Mouse (Mus musculus) midbrain, embryonic 10.5 days (tissue): ENCODE data around the gene Gm43302. TPM values are rescaled to one million over a fixed set of nuclear protein-coding genes. Genes with fewer than 3 reads are reported as not detected.
"Not testable (repeated sequence)": the region's sequence is repeated elsewhere in the genome, so short reads cannot be mapped to it uniquely, and the experiment has no call there.

Experiments used
- DNase-seq: peaks from one replicate; pipeline ENCODE4 v3.0.0-alpha.2; 2017; ENCODE audit warnings: low spot score
- H3K27ac ChIP-seq: fragments of 300-500 bp; sonication (generic); replicated peaks from 2 replicates; pipeline ENCODE4 v1.5.1; 2016; ENCODE audit warnings: mild to moderate bottlenecking
- H3K27me3 ChIP-seq: fragments of 300-500 bp; sonication (generic); 2 replicates; pipeline ENCODE4 v1.6.1; 2016; ENCODE audit warnings: low read depth, mild to moderate bottlenecking; ENCODE audit not compliant: poor library complexity, severe bottlenecking
- H3K36me3 ChIP-seq: fragments of 300-500 bp; sonication (generic); 2 replicates; pipeline ENCODE4 v1.6.1; 2016; ENCODE audit warnings: mild to moderate bottlenecking, moderate library complexity
- H3K4me1 ChIP-seq: fragments of 300-500 bp; sonication (generic); 2 replicates; pipeline ENCODE4 v1.6.1; 2016
- H3K4me3 ChIP-seq: fragments of 300-500 bp; sonication (generic); 2 replicates; pipeline ENCODE4 v1.5.1; 2016; ENCODE audit warnings: mild to moderate bottlenecking, moderate library complexity
- H3K9me3 ChIP-seq: fragments of 300-500 bp; sonication (generic); replicated peaks from 2 replicates; pipeline ENCODE4 v1.6.1; 2016; ENCODE audit warnings: mild to moderate bottlenecking
- WGBS: fragments of 180-500 bp; shearing (Covaris S2); methylation state at CpG from one replicate; pipeline ENCODE4 v1.1.7; 2016; 5-methylcytosine and 5-hydroxymethylcytosine counted together
- polyA plus RNA-seq: library from polyadenylated mRNA; unstranded; fragments of >200 nt; fragmentation: Nextera tagmentation; extraction: Ambion mirVana; gene quantifications from 2 replicates; pipeline ENCODE4 v1.2.1, GENCODE M21; 2016

Gene Gm43302
- polyA plus RNA-seq, 1 experiment from 2014 or later: not detected

DNA sequence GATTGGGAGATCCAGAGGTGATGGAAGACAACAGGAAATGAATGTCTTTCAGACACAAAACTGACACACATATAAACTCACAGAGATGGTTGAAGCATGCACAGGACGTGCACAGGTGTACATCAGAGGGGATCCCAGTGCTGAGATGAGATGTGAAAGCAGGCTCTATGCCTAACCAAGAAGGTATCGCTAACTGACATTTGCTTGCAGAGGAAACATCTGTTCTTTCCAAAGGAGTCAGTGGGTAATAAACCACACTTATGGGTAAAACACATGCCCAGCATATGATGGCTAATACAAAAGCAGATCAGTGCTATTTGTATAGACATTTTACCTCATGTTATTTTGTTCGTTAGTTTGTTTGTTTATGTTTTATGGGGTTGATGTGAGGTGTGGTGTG, 32.8 kb downstream of the Gm43302 start:
- H3K4me1 ChIP-seq, DNase-seq, H3K9me3 ChIP-seq, H3K36me3 ChIP-seq, H3K4me3 ChIP-seq, H3K27ac ChIP-seq, H3K27me3 ChIP-seq: not testable (repeated sequence)
- WGBS: 100% methylated on average over 1 of the region's 3 CpGs

DNA sequence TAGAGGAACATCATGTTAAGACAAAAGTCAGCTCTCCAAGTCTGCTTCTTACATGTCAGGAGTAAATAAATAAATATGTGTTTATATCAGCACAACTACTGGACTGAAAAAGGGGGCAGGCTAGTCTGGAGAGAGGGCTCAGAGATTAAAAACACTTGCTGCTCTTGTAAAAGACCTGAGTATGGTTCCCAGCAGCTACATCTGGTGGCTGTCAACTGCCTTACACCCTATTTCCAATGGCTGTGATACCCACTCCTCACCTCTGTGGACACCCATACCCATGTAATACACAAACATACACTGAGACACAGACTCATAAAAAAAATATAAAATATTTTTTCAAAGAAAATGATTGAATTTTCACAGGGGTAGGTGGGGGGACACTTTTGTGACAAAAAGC, 41.0 kb downstream of the Gm43302 start:
- 0 out of 2 replicates have a peak, but pooled peaks cover 3% of the 10 kb centered on the region for H3K4me1 ChIP-seq
- no peaks in the 10 kb centered on the region for H3K9me3 ChIP-seq
- no peak for DNase-seq
- H3K36me3 ChIP-seq: no peaks in the 10 kb centered on the region
- H3K27ac ChIP-seq: no peak overlapping the region
- no peaks in the 10 kb centered on the region for H3K27me3 ChIP-seq
- H3K4me3 ChIP-seq: no peak overlapping the region

DNA sequence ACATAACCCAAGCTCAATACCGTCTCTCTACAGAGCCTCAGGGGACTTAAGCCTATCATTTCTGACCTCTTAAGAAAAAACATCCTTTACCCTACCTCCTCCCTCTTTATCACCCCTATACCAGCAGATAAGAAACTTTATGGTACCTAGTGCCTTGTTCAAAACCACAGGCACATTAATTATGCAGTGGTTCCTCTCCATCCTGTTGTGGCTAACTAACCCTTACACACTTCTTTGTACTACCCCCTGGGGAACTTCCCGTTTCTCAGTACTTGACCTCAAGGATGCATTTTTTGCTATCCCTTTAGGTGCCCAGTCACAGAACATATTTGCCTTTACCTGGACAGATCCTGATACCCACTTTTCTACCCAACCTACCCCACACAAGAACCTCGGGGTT, 48.8 kb downstream of the Gm43302 start:
- not testable (repeated sequence) for H3K4me3 ChIP-seq, H3K4me1 ChIP-seq, H3K9me3 ChIP-seq, H3K36me3 ChIP-seq, H3K27me3 ChIP-seq, H3K27ac ChIP-seq, DNase-seq
- 91% methylated on average over 3 of the region's 3 CpGs for WGBS

DNA sequence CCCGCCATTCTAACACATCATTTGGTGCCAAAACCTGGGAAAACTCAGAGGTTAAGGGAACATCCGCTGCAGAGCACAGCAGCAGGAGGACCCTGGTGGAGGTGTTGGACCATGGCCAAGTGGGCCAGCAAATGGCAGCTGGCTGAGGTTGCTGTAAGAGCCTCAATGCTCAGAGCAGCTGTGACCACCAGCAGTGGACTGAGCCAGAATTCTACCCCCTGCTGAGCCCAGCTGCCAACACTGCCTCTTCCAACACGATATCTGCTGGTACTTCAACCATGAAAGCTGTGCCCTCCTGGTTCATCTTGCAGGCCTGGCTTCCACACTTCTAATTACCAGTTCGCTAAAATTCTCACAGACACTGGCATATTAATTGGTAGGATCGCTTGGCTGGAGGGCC, 52.5 kb downstream of the Gm43302 start:
- H3K36me3 ChIP-seq, H3K27ac ChIP-seq, DNase-seq, H3K4me3 ChIP-seq, H3K27me3 ChIP-seq, H3K4me1 ChIP-seq, H3K9me3 ChIP-seq: not testable (repeated sequence)
- WGBS: 86% methylated on average over 5 of the region's 5 CpGs

DNA sequence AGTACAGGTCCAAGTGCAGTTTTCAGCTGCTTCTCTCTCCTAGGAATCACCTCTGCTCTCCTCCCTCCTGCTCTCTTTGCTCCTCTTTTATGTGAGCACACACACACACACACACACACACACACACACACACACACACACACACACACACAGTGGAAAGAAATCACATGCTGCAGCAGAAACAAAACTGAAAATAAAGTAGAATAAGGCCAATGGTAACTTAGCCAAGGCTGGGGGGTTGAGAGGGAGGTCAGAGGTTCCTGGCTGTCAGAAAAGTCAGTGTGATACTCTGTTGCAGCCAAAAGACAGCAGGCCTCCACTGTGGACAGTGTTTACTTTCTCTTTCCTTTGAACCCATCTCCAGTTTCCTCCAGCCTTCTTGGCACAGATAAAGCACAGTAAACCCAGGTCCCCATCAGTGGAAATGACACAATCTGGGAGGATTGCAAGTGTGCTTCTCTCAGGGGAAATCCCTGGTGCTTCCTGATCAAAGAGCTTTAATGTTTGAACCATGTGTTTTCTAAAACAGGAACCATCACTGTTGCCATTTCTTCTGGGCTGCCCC, 53.9 kb downstream of the Gm43302 start, which contains the start of gene Gbp10:
TSS of gene Gbp10 (minus strand) at position 51 of the 565 bp plus-strand sequence.
- H3K27ac ChIP-seq, H3K4me1 ChIP-seq, DNase-seq, H3K4me3 ChIP-seq, H3K9me3 ChIP-seq, H3K36me3 ChIP-seq, H3K27me3 ChIP-seq: not testable (repeated sequence)

DNA sequence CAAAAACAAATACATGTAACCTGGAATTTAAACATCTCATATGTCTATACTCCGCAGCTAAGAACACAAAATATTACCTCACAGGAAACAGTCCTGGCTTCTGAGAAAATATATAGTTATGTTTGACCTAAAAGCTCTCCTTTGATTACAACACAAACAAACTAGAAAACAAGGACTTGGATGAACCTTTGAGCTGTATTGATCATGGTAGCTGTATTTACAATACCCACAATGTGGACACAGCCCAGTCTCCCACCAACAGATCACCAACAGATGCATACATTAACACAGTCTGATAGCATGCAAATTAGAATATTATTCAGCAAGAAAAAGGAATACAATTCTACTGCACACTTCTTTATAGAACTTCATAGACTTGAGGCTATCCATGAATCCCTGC, 55.1 kb downstream of the Gm43302 start:
- DNase-seq, H3K9me3 ChIP-seq, H3K4me1 ChIP-seq, H3K27ac ChIP-seq, H3K4me3 ChIP-seq, H3K27me3 ChIP-seq, H3K36me3 ChIP-seq: not testable (repeated sequence)
- WGBS: 78% methylated on average over 1 of the region's 1 CpGs

DNA sequence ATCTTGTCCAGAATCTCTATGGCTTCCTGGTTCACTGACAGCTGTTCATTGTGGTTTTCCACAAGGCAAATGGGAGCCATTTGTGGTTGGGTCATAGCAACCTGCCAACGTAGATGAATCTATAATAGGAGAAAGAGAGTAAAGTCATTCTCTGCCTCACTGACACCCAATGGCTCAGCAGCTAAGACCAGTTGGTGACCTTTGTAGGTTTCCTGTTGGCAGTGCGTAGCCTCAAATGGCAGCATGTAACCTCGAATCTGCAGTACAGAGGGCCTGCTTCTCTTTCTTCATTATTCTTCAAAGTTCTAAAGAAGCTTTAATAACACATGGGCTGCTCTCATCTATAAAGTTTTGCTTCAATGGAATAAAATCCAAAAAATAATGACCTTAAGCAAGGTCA, 57.5 kb downstream of the Gm43302 start:
- not testable (repeated sequence) for H3K9me3 ChIP-seq, DNase-seq, H3K27ac ChIP-seq, H3K4me3 ChIP-seq, H3K27me3 ChIP-seq, H3K4me1 ChIP-seq, H3K36me3 ChIP-seq
- 81% methylated on average over 3 of the region's 3 CpGs for WGBS

DNA sequence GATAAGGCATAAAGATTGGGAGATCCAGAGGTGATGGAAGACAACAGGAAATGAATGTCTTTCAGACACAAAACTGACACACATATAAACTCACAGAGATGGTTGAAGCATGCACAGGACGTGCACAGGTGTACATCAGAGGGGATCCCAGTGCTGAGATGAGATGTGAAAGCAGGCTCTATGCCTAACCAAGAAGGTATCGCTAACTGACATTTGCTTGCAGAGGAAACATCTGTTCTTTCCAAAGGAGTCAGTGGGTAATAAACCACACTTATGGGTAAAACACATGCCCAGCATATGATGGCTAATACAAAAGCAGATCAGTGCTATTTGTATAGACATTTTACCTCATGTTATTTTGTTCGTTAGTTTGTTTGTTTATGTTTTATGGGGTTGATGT, 84.5 kb downstream of the Gm43302 start:
- not testable (repeated sequence) for H3K9me3 ChIP-seq, H3K27me3 ChIP-seq, DNase-seq, H3K4me3 ChIP-seq, H3K4me1 ChIP-seq, H3K27ac ChIP-seq, H3K36me3 ChIP-seq
- 100% methylated on average over 1 of the region's 3 CpGs for WGBS

DNA sequence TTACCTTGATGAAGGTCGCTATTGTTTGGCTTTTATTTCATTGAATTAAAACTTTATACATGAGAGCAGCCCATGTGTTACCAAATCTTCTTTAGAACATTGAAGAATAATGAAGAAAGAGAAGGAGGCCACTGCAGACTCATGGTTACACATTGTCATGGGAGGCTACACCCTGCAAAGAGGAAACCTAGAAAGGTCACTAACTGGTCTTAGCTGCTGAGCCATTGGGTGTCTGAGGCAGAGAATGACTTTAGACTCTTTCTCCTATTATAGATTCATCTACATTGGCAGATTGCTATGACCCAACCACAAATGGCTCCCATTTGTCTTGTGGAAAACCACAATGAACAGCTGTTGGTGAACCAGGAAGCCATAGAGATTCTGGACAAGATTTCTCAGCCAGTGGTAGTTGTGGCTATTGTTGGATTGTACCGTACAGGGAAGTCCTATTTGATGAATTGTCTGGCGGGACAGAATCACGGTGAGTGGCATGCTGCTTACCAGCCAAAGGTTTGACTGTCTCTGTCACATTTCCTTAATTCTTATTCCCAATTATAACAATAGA, 92.6 kb downstream of the Gm43302 start:
- not testable (repeated sequence) for H3K36me3 ChIP-seq, H3K27me3 ChIP-seq, H3K9me3 ChIP-seq, H3K4me3 ChIP-seq, DNase-seq, H3K27ac ChIP-seq, H3K4me1 ChIP-seq
- 94% methylated on average over 4 of the region's 4 CpGs for WGBS

DNA sequence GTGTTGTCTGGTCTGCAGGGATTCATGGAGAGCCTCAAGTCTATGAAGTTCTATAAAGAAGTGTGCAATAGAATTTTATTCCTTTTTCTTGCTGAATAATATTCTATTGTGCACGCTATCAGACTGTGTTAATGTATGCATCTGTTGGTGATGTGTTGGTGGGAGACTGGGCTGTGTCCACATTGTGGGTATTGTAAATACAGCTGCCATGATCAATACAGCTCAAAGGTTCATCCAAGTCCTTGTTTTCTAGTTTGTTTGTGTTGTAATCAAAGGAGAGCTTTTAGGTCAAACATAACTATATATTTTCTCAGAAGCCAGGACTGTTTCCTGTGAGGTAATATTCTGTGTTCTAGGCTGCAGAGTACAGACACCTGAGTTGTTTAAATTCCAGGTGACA, 94.3 kb downstream of the Gm43302 start:
- H3K27me3 ChIP-seq, H3K27ac ChIP-seq, DNase-seq, H3K4me3 ChIP-seq, H3K9me3 ChIP-seq, H3K4me1 ChIP-seq, H3K36me3 ChIP-seq: not testable (repeated sequence)
- 93% methylated on average over 1 of the region's 1 CpGs for WGBS

DNA sequence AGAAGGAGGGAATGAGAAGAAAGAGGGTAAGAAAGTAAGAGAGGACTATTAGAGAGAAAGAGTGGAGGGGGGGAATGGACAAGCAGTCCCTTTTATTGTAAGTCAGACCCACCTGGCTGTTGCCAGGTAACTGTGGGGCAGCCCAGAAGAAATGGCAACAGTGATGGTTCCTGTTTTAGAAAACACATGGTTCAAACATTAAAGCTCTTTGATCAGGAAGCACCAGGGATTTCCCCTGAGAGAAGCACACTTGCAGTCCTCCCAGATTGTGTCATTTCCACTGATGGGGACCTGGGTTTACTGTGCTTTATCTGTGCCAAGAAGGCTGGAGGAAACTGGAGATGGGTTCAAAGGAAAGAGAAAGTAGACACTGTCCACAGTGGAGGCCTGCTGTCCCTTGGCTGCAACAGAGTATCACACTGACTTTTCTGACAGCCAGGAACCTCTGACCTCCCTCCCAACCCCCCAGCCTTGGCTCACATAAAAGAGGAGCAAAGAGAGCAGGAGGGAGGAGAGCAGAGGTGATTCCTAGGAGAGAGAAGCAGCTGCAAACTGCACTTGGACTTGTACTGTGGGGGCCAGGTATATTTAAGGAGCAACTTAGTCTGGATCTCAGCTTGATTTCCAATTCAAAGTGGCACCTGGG, 95.5 kb downstream of the Gm43302 start:
- H3K4me3 ChIP-seq, H3K27me3 ChIP-seq, H3K9me3 ChIP-seq, H3K36me3 ChIP-seq, H3K4me1 ChIP-seq, DNase-seq, H3K27ac ChIP-seq: not testable (repeated sequence)

DNA sequence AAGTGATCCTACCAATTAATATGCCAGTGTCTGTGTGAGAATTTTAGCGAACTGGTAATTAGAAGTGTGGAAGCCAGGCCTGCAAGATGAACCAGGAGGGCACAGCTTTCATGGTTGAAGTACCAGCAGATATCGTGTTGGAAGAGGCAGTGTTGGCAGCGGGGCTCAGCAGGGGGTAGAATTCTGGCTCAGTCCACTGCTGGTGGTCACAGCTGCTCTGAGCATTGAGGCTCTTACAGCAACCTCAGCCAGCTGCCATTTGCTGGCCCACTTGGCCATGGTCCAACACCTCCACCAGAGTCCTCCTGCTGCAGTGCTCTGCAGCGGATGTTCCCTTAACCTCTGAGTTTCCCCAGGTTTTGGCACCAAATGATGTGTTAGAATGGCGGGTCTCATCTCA, 97.2 kb downstream of the Gm43302 start:
- WGBS: 88% methylated on average over 5 of the region's 5 CpGs
- not testable (repeated sequence) for H3K27ac ChIP-seq, H3K36me3 ChIP-seq, H3K27me3 ChIP-seq, DNase-seq, H3K4me1 ChIP-seq, H3K4me3 ChIP-seq, H3K9me3 ChIP-seq

DNA sequence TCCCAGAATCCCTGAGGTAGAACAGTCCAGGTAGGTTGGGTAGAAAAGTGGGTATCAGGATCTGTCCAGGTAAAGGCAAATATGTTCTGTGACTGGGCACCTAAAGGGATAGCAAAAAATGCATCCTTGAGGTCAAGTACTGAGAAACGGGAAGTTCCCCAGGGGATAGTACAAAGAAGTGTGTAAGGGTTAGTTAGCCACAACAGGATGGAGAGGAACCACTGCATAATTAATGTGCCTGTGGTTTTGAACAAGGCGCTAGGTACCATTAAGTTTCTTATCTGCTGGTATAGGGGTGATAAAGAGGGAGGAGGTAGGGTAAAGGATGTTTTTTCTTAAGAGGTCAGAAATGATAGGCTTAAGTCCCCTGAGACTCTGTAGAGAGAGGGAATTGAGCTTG, 101.0 kb downstream of the Gm43302 start:
- not testable (repeated sequence) for H3K4me3 ChIP-seq, DNase-seq, H3K36me3 ChIP-seq, H3K4me1 ChIP-seq, H3K9me3 ChIP-seq, H3K27ac ChIP-seq, H3K27me3 ChIP-seq
- WGBS: 88% methylated on average over 2 of the region's 2 CpGs

DNA sequence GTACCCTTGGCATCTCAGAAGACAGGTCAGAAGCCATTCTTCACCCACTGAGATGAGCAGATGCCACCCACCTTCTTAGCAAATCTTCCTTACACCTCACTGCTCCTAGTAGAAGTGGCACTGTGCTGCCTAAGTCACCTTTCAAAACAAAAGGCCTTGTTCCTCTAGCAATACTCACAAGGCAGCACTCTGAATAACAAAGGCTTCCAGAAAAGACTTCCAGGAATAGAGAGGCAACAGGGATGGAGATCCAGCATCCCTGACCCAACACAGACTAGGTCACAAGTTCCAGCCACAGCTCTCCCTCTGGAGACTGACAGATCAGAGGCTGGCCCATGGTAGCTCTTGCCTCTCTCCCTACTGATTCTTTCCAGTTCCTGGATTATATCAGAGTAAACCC, 112.0 kb downstream of the Gm43302 start:
- H3K4me1 ChIP-seq: no peaks in the 10 kb centered on the region
- DNase-seq: no peak
- H3K4me3 ChIP-seq: no peak overlapping the region
- H3K27ac ChIP-seq: no peak overlapping the region
- H3K27me3 ChIP-seq: no peaks in the 10 kb centered on the region
- no peaks in the 10 kb centered on the region for H3K36me3 ChIP-seq
- no peaks in the 10 kb centered on the region for H3K9me3 ChIP-seq
